Mouse (Mus musculus) cerebellum, postnatal 36 days (tissue): Measurements from ENCODE around the gene Reln.

ENCODE experiments used
- DNase-seq, 2 experiments: peaks; one replicate each; pipeline ENCODE4 v3.0.0; 2021 to 2022; ENCODE audit warnings: mixed read lengths in 2 of 2

Reln gene

DNA sequence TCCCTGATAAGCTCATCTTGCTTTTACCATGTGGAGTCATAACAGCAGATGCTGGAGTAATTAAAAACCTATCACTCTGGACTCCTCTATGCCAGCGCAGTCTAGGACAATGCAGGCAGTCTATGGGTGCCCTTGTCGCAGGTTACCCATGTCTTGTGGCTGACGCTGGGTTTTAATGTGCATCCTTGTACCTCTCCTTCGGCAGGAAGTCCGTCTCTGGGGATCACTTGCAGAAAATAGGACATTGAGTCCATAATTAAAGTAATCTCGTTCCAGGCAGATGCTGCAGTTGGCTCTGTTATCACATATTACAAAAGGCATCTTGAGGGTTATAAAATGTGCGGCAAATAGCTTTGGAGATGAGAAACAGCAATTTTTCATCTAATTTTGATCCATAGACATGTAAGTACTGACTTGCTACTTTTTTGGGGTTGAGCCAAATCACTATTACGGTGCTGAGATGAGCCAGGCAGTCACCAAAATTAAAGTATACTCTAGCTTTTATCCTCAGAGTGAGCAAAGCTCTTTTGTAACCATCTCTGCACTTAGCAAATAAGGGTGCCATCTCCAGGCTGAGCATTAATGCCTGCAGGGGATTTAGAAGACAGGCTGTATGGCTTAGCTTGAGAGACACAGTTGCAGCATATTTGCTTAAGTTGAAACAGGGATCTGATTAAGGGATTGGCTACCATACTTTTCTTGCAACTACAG lies 136.0 kb downstream of the Reln start:
- DNase-seq: no peak

GRCm38 (mm10) chr5:22197926-22198325 lies 146.6 kb downstream of the Reln start:
- DNase-seq: no peak

GRCm38 (mm10) chr5:22196891-22197290 lies 147.6 kb downstream of the Reln start:
- DNase-seq: no peak

DNA sequence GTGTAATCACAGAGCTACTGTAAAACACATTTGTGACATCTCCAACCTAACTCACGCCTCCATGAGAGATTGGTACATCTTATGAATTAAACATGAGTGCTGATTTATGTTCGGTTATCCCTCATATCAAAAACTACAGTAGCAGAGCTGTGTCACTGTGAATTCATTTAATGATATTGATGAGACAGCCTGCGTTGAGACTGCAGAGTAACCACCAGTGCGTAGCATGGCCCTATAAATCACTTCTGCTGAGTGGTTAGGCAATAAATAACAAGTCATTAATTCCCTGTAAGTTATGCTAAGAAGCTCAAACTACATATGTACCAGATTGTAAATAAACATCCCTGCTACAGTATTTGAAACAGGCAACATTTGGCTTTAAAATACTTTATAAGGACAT lies 148.0 kb downstream of the Reln start:
- DNase-seq: no peak

DNA sequence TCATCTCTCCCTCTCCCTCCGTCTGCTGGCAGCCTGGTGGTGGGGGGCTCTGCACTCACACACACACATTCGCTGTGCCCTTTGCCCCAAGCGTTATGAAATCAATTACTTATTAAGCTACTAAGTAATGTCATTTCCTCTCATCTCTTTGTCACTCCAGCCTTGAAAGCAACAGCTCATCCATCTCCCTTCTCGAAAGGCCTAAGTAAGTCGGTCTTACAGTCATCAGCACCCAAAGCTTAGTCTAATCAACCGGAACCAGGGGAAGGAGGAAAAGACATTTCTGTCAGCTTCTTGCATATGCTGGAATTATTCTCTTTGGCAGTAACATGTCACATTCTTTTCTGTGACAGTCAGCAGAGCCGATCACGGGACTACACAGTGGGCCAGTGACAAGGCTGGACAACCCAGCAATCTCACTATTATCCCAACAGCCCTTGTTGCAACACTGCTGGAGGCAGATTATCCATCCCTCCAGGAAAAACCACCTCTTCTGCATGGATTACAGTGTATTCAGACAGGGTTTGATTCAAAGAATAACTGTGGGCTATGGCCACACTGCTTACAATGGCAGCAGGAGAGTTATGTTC lies 149.1 kb downstream of the Reln start:
- no peak for DNase-seq

GRCm38 (mm10) chr5:22191784-22192183 lies 152.7 kb downstream of the Reln start:
- DNase-seq: no peak

- DNase-seq: no peak
These were observed 154.2 kb downstream of the Reln start for GRCm38 (mm10) chr5:22190333-22190732.

GRCm38 (mm10) chr5:22187599-22187998 lies 156.9 kb downstream of the Reln start:
- no peak for DNase-seq

DNA sequence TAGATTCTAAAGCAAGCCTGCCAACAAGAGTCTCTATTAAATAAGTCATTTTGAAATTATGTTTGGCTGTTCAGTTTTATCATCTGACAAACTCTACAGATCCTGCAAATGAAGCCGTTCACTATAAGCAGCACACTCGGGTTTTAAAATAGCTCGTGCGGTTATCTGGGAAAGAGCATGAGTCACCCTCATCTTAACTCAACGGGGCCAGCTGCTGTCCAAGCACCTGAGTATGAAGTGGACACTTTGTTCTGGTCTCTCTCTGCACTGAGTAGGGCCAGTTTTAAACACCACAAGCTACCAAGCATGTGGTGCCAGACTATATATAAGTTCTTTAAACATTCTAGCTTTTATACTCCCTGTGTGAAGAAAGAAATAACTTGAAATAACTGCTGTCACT lies 168.0 kb downstream of the Reln start:
- no peak for DNase-seq

DNA sequence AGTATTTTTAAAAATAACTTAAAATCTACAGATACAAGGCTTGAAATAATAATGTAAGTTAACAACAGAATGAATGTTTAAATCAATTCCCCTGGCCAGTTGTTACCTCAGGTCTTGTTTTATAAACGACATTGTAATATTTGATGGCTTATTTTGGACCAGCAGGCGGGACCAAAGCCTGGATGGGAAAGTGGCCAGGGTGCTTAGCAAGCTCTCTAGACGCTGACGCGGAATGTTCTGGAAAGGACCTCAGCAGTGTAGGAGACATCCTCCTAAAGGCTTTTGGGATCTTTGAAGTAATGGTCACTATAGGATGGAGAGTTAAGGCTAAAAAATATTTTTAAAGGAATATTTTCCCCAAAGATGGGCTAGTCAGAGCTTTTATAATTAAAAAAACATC lies 173.2 kb downstream of the Reln start:
- peak in 1 of 2 experiments; percentile 19 for DNase-seq

- DNase-seq: no peak
These were observed 180.2 kb downstream of the Reln start for GRCm38 (mm10) chr5:22164060-22164934.

DNA sequence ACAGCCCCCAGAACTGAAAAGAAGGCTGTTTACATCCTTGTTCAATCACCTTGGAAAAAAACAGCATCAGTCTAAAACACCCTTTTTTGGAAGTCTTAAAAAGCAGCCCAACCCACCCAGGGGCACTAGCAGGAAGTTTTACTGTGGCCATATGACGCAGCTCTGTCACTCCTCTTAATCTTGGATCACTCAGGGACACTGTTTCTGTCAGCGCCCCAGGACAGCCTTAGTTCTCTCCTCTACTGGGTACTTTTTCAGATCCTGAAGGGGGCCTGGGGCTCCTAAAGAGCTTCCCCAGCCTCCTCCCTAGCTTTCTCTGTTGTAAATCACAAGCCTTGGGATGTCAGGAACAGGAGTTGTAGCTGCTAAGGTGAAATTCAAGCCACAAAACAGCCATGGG lies 183.6 kb downstream of the Reln start:
- no peak for DNase-seq

DNA sequence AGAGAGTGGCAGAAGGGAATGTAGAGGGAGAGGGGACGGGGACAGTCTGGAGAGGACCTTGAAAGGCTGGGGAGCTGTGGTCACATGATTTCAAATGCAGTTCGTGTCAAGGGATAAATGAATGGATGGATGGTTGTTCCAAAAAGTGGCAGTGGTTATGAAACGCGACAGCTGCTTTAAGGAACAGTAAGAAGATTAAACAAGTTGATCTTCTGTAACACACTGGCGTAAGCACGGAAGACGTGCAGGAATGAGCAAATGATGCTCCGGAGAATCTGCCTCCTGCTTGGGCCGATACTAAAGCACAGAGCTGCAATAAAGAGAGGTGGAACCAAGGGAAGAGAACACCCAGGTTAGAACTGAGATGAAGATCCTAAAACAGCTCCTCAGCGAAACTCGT lies 185.7 kb downstream of the Reln start:
- DNase-seq: no peak

DNA sequence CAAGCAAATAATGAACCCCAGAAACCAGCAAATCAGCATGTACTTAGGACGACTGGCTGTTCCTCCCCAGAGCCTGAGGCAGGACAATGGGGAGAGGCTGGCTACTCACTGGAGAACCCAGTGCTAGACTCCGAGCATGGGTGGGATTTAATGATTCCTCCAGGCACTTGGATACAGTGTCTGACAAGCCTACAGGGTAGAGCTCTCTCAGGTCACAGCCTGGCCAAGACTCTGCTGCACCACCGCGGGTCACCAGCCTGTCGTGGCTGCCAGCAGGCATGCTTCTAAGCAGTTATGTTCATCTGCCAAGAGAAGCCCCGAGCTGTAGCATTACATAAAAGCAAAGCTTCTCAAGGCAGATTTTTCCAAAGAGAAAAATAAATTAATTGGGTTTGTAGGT lies 190.9 kb downstream of the Reln start:
- peak; percentile 78 to 81 for DNase-seq

- no peak for DNase-seq
These were observed 202.7 kb downstream of the Reln start for GRCm38 (mm10) chr5:22141821-22142220.

- DNase-seq: no peak
These were observed 205.5 kb downstream of the Reln start for GRCm38 (mm10) chr5:22139015-22139414.

- peak in 1 of 2 experiments; percentile 16 for DNase-seq
These were observed 210.1 kb downstream of the Reln start for GRCm38 (mm10) chr5:22134402-22134801.

DNA sequence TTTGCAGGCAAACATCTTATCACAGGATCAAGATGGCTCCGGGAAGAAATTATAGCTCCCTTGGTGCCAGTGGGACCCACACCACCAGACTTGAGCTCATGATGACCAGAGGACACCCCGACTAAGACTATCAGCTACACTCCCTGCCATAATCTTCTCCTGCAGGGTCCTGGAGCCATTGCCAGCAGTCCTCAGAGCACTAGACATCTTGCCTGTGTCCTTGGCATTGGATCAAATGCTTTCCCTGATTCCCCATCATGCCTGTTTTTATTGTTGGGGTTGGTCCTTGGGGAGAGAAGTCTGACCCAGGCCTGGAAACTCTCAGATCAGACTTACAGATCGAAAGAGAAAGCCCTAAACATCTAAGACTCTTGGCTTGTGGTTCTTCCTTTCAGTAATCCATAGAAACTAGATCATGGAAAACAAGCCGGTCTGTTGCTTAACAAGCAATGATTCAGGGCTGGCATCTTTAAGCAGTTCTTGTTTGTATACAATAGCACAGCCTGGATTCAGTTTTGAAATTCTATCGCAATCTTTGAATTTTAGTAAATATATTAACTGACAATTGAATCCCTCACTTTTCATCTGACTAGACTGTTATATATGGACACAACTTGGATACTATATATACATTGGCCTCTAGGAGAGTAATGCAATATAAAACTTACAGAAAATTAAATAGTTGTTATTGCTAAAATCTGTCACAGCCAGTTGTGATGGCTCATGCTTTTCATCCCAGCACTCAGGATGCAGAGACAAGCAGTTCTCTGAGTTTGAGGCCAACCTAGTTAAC lies 212.6 kb downstream of the Reln start:
- peak in 1 of 2 experiments; percentile 49 for DNase-seq

- peak; percentile 69 to 80 for DNase-seq
These were observed 216.9 kb downstream of the Reln start for GRCm38 (mm10) chr5:22127583-22127982.

DNA sequence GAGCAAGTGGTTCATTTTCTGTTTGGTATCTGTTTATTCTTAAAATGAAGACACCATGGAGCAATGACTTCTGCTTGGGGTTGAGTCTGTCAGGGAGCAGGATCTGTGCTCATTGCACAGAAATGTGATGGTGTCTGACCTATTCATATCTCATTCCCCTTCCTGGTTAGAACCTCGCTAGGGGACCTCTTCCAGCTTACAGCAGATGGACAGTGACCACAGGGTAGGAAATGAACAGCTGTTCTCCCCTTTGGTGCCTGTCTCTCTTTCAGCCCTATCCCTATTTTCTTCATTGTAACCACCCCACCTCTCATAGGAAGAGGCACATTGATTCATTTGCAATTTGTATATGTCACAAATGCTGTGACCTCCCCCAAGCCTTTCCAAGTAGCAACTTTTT lies 225.2 kb downstream of the Reln start:
- peak; percentile 36 to 52 for DNase-seq

- DNase-seq: peak; percentile 57 to 69
These were observed 226.0 kb downstream of the Reln start for GRCm38 (mm10) chr5:22118456-22118855.

DNA sequence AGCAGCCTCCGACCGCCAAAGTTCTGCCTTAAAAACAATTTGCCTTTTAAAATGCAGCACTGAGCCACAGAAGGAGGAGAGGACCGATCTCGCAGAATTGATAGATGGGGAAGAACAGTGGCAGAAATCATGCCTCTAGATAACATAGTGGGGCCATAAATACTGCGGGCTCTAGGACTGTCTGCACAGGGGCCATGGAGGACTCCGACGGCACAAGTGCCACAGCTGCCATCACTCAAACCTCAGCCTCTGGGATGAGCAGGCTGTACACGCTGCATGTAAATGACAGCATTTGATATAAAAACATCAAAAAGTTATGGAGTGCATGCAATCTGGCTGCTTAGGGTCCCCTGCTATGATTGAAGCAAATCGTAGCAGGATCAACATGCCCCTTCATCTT lies 227.6 kb downstream of the Reln start:
- DNase-seq: no peak
